Comparison of ENCODE assay signal across 20 mouse cellular contexts in genomic region chr4:98237475-98237874, GRCm38 (mm10).
DNase-seq lines count a peak whose midpoint lies in the region; ATAC-seq and TF ChIP-seq lines count a peak whose summit lies in the region.
"Had no signal": no experiment of that assay in that cellular context is flagged by ENCODE, and none has a peak within 500 bp of the region (broad histone marks: within the 10 kb centered on the region; RNA-seq: fewer than 3 reads in every experiment).

No protein-coding gene starts in this region.

- H3K27ac ChIP-seq in lung, postnatal 0 days (ENCODE audit: low read length): 0 out of 2 replicates have a peak overlapping the region, but pooled peaks have one; percentile 26
- peak overlapping the region; percentile 65; the same call in 1 of the 2 replicates for H3K27ac ChIP-seq in embryonic facial prominence, embryonic 15.5 days (replicated peaks)
- H3K27ac ChIP-seq: heart, embryonic 13.5 days; hindbrain, embryonic 15.5 days; intestine, embryonic 15.5 days; midbrain, embryonic 15.5 days had no signal

- no peaks in the 10 kb centered on the region for H3K27me3 ChIP-seq in lung, postnatal 0 days (replicated peaks; ENCODE audit: insufficient read depth, low read length)
- no peaks in the 10 kb centered on the region for H3K27me3 ChIP-seq in embryonic facial prominence, embryonic 15.5 days
- H3K27me3 ChIP-seq: heart, embryonic 13.5 days; hindbrain, embryonic 15.5 days; intestine, embryonic 15.5 days; midbrain, embryonic 15.5 days had no signal

- no peak for TF ChIP-seq EP300 in lung, postnatal 0 days (IDR thresholded peaks at IDR 0.05)

- DNase-seq in frontal cortex, postnatal 10 days (ENCODE audit: low spot score in 2 of 2): no peak
- DNase-seq in lung, postnatal 0 days (ENCODE audit: low spot score): peak; percentile 14
- no peak for DNase-seq in lung, postnatal 10 days
- DNase-seq in urinary bladder, postnatal 25 days (ENCODE audit: low spot score): no peak
- DNase-seq: cerebellum, adult 9-10 months; gastrocnemius, postnatal 10 days; heart, adult 18-20 months; kidney, postnatal 36 days; right cerebral cortex, postnatal 14 days; spleen, adult 18-20 months; thymus, postnatal 36 days had no signal

- H3K9ac ChIP-seq in lung, postnatal 0 days (replicated peaks; ENCODE audit: low read depth): no peak overlapping the region
- H3K9ac ChIP-seq in embryonic facial prominence, embryonic 15.5 days: no peak overlapping the region
- H3K9ac ChIP-seq: heart, embryonic 13.5 days; hindbrain, embryonic 15.5 days; intestine, embryonic 15.5 days; midbrain, embryonic 15.5 days had no signal

- peak; percentile 95 for ATAC-seq in frontal cortex, adult (ENCODE audit: low TSS enrichment)
- no peak for ATAC-seq in lung, postnatal 0 days
- ATAC-seq in embryonic facial prominence, embryonic 15.5 days (ENCODE audit: insufficient number of reproducible peaks, low FRiP score, low TSS enrichment, low read depth): peak; percentile 67; the same call in 1 of the 2 replicates
- ATAC-seq in megakaryocyte progenitor cell, adult 5-6 weeks (replicated peaks; ENCODE audit: poor library complexity): peak; percentile 35
- ATAC-seq: forebrain, embryonic 16.5 days; intestine, embryonic 15.5 days; midbrain, embryonic 15.5 days had no signal

- no peaks in the 10 kb centered on the region for H3K36me3 ChIP-seq in lung, postnatal 0 days (ENCODE audit: insufficient read depth, low read length)
- no peaks in the 10 kb centered on the region for H3K36me3 ChIP-seq in embryonic facial prominence, embryonic 15.5 days
- H3K36me3 ChIP-seq: heart, embryonic 13.5 days; hindbrain, embryonic 15.5 days; intestine, embryonic 15.5 days; midbrain, embryonic 15.5 days had no signal

- no peak for TF ChIP-seq CTCF in lung, postnatal 0 days (IDR thresholded peaks at IDR 0.05)

- H3K9me3 ChIP-seq in lung, postnatal 0 days (ENCODE audit: low read length): no peaks in the 10 kb centered on the region
- no peaks in the 10 kb centered on the region for H3K9me3 ChIP-seq in embryonic facial prominence, embryonic 15.5 days (replicated peaks)
- H3K9me3 ChIP-seq: heart, embryonic 13.5 days; hindbrain, embryonic 15.5 days; intestine, embryonic 15.5 days; midbrain, embryonic 15.5 days had no signal

- no peak overlapping the region for H3K4me2 ChIP-seq in lung, postnatal 0 days (replicated peaks; ENCODE audit: low read depth, low read length)
- no peak overlapping the region for H3K4me2 ChIP-seq in embryonic facial prominence, embryonic 15.5 days (replicated peaks)
- H3K4me2 ChIP-seq: heart, embryonic 13.5 days; hindbrain, embryonic 15.5 days; intestine, embryonic 15.5 days; midbrain, embryonic 15.5 days had no signal

- WGBS in lung, postnatal 0 days: 66% methylated on average over 9 of the region's 9 CpGs
- whole genome bisulfite sequencing in embryonic facial prominence, embryonic 15.5 days: 35% methylated on average over 9 of the region's 9 CpGs

- no peak overlapping the region for H3K4me3 ChIP-seq in lung, postnatal 0 days (ENCODE audit: low read depth, low read length)
- no peak overlapping the region for H3K4me3 ChIP-seq in embryonic facial prominence, embryonic 15.5 days (replicated peaks)
- H3K4me3 ChIP-seq: heart, embryonic 13.5 days; hindbrain, embryonic 15.5 days; intestine, embryonic 15.5 days; midbrain, embryonic 15.5 days; myocyte had no signal

- H3K4me1 ChIP-seq in lung, postnatal 0 days (ENCODE audit: insufficient read depth, low read depth, low read length): no peaks in the 10 kb centered on the region
- H3K4me1 ChIP-seq in embryonic facial prominence, embryonic 15.5 days: no peaks in the 10 kb centered on the region
- H3K4me1 ChIP-seq: hindbrain, embryonic 15.5 days; intestine, embryonic 15.5 days; midbrain, embryonic 15.5 days had no signal
